Mouse (Mus musculus) liver, postnatal 0 days (tissue): ENCODE results near the gene Tsacc.

Experiments used
- CTCF ChIP-seq: sonication (generic); IDR thresholded peaks from 2 replicates; pipeline ENCODE4 v1.5.1; 2016; ENCODE audit warnings: antibody characterized with exemption, low read depth
- EP300 ChIP-seq: IDR thresholded peaks from 2 replicates; pipeline ENCODE4 v1.6.1; 2016; ENCODE audit warnings: antibody characterized with exemption, low read depth, mild to moderate bottlenecking

GRCm38 (mm10) chr3:88296110-88296560 is 664 bp downstream of the Tsacc start:
- TF ChIP-seq EP300 (no peak), CTCF (no peak)
